Mouse (Mus musculus) frontal cortex, adult (tissue): ENCODE data around the gene Neurod2.

Experiments
- ATAC-seq: cut with Nextera tagmentation; 2 replicates; pipeline ENCODE4 v1.9.2; 2017; ENCODE audit warnings: mild to moderate bottlenecking, moderate library complexity, mixed read lengths; ENCODE audit not compliant: low TSS enrichment

Neurod2 gene

GRCm38 (mm10) chr11:98355732-98356299 is 26.4 kb upstream of the Neurod2 start:
- ATAC-seq: 0 out of 2 replicates have a peak, but pooled peaks have one; percentile 8

GRCm38 (mm10) chr11:98354445-98354844 is 25.0 kb upstream of the Neurod2 start:
- peak; percentile 50 for ATAC-seq

DNA sequence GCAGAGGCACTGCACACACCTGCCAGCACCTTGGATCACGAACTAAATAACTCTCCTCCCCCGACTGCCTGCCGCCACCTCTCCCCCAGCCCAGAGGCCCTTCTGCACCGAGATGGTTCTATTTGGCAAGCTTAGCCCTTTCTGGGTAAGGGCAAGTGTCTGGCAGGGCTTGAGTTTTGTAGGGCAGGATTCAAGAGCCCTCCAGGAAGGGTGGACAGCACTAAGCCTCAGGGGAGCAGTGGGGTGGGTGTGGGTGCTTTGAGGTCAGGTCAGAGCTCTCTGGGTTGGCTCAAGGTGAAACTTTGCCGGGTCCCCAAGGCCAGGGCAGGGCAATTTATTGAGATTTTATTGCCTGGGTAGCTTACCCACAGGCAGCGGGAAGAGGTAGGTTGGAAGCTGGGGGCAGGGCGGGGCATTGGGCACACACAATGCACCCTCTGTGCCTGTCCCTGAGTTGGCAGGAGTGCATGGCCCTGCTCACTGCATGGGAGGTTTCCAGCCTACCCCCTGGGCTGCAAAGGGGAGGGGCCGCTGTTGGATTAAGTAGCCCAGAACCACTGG is 24.3 kb upstream of the Neurod2 start:
- ATAC-seq: 0 out of 2 replicates have a peak, but pooled peaks have one; percentile 17

DNA sequence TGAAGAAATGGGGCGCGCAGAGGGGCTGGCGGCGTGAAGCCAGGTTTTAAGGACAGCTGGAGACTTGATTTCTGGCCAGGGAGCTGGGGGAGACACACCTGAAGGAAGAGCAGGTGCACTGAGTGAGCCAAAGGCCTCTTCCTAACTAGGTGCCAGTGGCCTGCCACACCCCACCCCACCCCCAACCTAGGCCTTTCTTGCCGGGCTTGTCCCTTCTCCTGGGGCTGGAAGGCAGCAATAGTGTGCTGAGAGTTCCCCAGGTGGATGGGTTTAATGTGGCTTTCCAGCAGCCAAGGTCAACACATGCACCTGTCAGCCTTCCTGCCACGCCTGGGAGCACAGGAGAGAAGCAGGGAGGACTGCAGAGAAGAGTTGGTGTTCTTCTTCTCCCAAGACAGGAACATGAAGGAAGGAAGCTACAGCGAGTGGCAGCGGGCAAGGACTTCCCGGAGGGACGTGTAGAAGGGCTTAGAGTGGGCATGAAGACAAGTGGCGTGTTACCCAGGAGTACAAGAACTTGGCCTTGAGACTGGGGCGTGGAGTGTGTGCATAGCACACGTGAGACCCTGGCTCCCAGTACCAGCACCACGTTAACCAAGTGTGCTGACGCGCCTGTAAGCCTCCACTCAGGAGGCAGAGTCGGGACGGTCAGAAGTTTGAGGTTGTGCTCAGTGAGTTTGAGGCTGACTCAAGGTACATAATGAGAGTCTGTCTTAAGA is 23.0 kb upstream of the Neurod2 start:
- ATAC-seq: no peak

DNA sequence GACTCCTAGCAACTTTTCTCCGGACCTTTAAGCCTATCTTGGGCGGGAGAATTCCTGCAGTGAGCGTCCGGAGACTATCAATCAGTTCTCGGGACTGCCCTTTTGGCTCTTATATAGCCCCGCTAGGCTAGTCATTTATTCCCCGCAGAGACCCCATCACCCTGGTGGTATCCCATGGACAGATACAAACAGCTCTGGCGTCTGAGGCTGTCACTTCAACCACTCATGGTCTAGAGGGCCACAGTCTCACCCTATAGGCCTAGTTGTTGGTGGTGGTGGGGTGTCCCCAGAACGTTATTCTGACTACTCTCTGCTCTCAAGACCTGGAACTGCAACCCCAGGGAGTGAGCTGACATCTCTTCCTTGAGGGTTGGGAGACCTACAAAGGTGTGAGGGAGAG is 19.9 kb upstream of the Neurod2 start:
- ATAC-seq: no peak

DNA sequence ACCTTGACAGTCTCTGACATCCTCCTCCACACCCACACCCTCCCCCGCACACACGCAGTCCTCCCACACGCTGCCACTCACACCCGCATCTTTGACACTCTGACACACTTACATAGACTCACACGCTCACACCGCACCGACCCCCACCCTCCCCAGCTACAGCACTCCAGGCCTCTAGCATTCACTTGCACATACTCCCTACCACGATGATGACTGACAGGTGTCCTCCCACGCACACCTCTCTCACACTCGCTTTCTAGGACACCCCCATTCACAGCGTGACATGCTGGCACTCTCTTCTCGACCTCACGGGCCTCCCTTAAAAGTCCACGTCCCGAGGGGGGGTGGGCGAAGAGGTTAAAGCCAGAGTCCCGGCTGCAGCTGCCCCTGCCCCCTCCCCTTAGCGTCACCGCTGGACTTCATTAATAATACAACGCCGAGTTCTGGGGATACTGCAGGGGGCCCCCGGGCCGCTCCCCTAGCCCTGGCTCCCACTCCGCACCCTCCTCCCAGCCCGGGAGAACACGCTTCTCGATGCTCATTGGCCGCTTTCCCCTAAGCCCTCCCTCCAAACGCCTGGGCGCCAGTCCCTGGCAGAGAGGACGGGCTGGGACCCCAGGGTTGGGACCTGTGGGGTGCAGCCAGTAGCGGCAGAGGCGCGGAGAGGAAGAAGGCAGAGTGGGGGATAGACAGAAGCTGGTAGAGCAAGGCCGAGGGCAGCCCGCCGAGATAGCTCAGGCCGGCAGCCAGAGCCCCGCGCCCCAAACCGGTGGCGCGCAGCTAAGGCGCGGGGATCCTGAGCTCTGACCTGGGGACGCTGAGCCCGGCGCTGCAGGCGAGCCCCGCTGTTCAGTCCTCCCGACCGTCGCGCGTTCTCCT is 18.9 kb upstream of the Neurod2 start, which contains the start of gene Ppp1r1b:
Gene Ppp1r1b, plus strand, starts transcription at position 322 of the 879 bp plus-strand sequence.
- ATAC-seq: peak; percentile 67

DNA sequence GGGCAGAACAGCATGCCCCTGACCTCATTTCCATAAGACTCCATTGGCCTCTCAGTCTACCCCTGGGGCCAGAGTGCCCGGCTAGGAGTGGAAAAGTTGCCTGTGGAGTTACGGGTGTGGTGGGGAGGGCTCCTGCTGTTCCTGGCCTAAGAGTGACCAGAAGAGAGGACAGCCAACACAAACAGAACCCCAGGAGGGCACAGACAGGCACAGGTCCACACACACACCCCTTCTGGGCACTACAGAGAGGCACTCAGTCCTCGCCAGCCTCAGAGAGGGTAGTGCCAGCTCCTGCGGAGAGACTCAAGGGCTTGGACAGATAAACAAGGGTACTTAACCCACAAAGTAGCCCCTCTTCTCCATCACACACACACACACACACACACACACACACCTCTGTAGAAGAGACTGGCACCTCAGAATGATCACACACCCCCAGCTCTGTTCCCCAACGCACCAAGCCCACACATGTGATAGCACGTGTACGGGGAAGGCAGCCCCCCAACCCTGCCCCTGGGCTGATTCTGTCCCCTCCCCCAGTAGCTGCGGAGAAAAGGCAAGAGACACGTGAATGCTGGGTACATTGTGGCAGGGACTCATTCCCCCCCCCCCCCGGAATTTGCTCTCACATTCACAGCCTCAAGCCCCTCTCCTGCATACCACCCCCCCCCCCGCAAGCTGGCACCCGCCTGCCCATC is 18.1 kb upstream of the Neurod2 start:
- no peak for ATAC-seq

DNA sequence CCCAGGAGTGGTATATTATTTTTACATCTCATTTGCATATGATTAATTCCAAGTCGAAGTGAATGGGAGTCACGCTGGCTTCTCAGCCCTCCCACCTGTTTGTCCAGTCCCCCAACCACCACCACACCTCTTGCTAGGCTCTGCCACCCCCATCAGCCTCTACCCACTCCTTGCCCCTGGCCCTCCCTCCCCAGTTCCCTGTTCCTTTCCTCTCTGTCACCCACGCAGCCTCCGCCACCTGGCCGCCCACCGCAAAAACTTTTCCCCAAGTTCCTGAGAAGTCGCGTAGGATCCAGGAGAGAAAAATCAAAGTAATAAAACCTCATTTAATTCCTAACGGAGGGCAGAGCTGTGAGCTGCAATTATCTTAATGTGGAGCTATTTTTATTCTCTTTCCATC is 16.7 kb upstream of the Neurod2 start:
- ATAC-seq: no peak

DNA sequence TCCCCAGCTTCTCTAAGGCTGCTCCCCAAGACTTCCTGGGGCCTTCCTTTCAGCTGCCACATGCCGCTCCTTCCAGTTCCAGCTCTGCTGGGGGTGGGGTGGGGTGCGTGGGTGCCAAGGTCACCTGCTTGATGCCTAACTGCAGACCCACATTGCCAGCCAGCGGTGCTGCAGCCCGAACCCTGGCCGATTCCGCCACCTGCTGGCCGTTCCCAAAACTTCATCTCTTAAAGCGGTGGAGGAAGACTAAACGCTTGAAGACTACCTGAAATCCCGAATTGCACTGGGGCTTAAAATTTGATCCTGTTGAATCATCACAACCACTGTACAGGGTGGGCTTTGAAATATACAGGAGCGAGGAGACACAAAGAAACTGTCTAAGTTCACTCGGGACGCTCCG is 15.8 kb upstream of the Neurod2 start:
- 0 out of 2 replicates have a peak, but pooled peaks have one; percentile 5 for ATAC-seq

- peak; percentile 48; the same call in 1 of the 2 replicates for ATAC-seq
These were observed 12.8 kb upstream of the Neurod2 start for GRCm38 (mm10) chr11:98342000-98342945.

DNA sequence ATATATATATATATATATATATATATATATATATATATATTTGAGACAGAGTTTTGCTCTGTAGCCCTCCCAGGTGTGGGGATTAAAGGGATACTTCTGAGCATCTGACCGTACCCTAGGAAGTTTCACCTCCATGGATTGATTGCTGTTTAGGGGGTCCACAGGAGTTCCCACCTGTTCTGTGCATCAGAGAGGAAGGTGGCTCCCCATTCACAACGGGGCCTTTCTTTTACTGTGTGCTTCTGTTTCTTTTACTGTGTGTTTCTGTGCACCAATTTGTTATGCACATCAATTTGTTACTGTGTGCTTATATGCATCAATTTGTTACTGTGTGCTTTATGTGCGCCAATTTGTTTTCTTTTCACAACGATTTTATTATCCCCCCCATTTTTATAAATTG is 11.7 kb upstream of the Neurod2 start:
- ATAC-seq: no peak

GRCm38 (mm10) chr11:98340597-98340996 is 11.1 kb upstream of the Neurod2 start:
- ATAC-seq: no peak

DNA sequence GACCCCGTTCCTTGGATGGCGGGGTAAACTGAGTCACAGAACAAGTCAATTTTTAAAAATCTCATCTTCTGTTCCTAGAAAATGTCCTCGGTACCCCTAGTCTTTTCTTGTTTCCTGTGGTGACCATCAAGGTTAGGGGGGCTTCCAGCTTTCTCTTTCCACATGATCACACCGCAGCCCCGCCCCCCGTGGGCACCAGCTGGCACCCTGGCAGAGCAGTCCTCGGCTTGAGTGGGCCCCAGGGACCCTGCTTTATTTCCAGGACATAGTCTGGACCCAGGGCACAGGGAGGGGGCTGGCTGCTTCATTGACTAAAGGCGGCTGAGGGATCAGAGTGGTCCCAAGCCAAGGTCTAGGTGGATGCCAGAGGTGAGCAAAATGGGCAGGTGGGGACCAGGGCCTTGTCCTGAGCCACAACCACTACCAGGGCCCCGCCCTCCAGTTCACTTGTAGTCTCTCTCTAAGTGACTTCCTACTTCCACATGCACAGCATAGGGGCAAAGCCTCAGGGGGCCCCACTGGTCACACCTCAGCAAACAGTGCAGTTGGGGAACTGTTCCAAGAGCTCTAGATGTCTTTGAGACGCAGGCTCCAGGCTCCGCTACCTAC is 10.3 kb upstream of the Neurod2 start:
- no peak for ATAC-seq

- ATAC-seq: no peak
These were observed 9.6 kb upstream of the Neurod2 start for GRCm38 (mm10) chr11:98339071-98339501.

DNA sequence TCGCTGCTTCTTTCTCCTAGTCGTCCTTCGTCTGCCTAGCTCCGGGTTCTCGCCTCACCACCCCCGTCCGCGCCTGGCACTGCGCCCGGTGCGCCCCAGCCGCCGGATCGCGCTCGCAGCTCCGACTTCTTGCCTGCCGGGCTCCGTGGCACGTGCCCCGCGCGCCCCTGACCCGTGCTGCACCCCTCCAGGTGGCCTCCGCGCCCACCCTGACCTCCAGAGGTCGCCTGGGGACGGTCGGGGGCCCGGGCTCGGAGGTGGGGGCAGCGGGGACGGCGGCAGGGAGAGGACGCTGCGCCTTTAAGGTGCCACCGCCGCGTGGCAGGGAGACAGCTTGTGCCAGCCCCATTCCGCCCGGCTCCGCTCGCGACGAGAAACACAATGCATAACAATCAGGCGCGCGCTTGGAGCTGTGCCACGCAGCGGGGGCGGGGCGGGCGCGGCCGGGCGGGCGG is 9.1 kb upstream of the Neurod2 start:
- 0 out of 2 replicates have a peak, but pooled peaks have one; percentile 18 for ATAC-seq

DNA sequence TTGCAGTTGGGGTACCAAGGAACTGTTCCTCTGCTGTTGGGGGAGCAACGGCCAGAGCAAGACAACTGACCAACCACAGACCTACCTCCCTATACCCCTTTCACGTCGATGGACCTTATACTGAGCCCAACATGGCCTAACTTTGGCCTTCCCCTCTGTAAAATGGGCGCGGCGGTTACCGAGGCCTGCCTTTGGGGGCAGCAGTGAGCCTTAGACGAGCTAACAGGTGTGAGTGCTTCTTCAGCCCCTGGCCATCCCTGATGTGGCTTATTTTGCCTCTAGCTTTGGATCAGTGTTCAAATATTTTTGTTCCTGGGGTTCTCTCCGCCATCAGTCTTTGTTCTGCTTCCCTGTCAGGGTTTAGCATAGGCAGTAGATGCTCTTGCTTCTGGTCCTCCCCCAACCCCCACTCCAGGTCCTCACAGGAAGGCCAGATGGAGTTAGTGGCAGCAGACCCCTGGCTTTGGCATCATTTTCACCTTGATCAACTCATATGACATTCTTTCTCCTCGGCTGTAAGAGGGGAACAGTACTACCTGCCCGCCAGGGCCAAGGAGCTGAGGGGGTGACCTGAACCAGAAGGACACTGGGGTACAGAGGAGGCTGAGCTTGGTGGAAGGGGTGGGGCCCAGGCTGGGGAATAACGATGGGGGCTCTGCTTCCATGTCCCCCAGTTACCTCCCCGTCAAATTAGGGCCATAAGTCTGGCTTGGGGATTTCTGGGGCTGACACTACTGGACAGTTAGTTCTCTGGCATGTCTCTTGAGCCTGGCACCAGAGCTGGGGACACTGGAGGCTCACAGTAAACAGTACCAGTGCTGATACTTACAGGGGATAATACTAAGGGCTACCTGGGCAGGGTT is 7.0 kb upstream of the Neurod2 start:
- ATAC-seq: no peak

DNA sequence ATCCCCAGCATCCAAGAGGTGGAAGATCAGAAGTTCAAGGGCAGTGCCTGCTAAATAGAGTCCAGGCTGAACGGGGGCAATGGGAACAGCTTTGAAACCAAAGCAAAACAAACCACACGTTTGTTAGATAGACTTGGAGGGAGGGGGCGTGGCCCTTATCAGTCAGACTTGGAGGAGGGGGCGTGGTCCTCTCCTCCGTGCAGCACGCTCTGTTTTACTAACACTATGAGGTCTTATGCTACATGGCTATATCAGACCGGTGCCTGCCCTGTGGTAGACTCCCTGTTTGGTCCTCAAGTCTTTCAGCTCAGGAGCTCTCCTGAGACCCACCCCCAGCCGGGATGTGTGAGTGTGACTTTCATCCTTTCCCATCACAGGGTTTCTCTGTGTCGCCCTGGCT is 5.8 kb upstream of the Neurod2 start:
- ATAC-seq: no peak

GRCm38 (mm10) chr11:98333981-98334741 is 4.7 kb upstream of the Neurod2 start:
- ATAC-seq: no peak
